Mouse (Mus musculus): ENCODE results near the gene Cnst. TPM values are rescaled to one million over a fixed set of nuclear protein-coding genes. Genes with fewer than 3 reads are reported as not detected.

Gene Cnst
- polyA plus RNA-seq, 1 experiment = 28.3 TPM

- Histone ChIP-seq H3K4me3 (ENCODE audit: control insufficient read depth, insufficient read depth, low read length) (peak overlapping the region; percentile 82), H3K27me3 (ENCODE audit: control insufficient read depth, insufficient read depth, low read length) (no peaks in the 10 kb centered on the region), H3K36me3 (ENCODE audit: control insufficient read depth, insufficient read depth, low read length) (no peaks in the 10 kb centered on the region), H3K4me1 (replicated peaks; ENCODE audit: control insufficient read depth, insufficient read depth, low read length) (peaks cover 2% of the 10 kb centered on the region; the same call in 1 of the 2 replicates), H3K27ac (ENCODE audit: control insufficient read depth, insufficient read depth, low read length) (peak overlapping the region; percentile 6)
- DNase-seq = peak; percentile 43
- under 1% methylated on average over 21 of the region's 21 CpGs for WGBS
- TF ChIP-seq POLR2A (IDR thresholded peaks at IDR 0.05; ENCODE audit: control insufficient read depth, extremely low read depth, insufficient read depth, low read length, poor library complexity) (no peak), CTCF (IDR thresholded peaks at IDR 0.05; ENCODE audit: borderline replicate concordance, control insufficient read depth, extremely low read depth, insufficient read depth, low read length, poor library complexity) (no peak)
These were observed 29.0 kb upstream of the Cnst start for GRCm38 (mm10) chr1:179516941-179517712.

- Histone ChIP-seq H3K4me1 (replicated peaks; ENCODE audit: control insufficient read depth, insufficient read depth, low read length) (peaks cover 2% of the 10 kb centered on the region; the same call in 1 of the 2 replicates), H3K4me3 (ENCODE audit: control insufficient read depth, insufficient read depth, low read length) (peak within 1 kb of the TSS; percentile 82), H3K36me3 (ENCODE audit: control insufficient read depth, insufficient read depth, low read length) (no peaks in the 10 kb centered on the region), H3K27me3 (ENCODE audit: control insufficient read depth, insufficient read depth, low read length) (no peaks in the 10 kb centered on the region), H3K27ac (ENCODE audit: control insufficient read depth, insufficient read depth, low read length) (peak within 1 kb of the TSS; percentile 6)
- peak; percentile 88 for DNase-seq
- TF ChIP-seq CTCF (IDR thresholded peaks at IDR 0.05; ENCODE audit: borderline replicate concordance, control insufficient read depth, extremely low read depth, insufficient read depth, low read length, poor library complexity) (peak; percentile 92), POLR2A (IDR thresholded peaks at IDR 0.05; ENCODE audit: control insufficient read depth, extremely low read depth, insufficient read depth, low read length, poor library complexity) (0 out of 2 replicates have a peak, but pooled peaks have one; percentile 29)
- 4% methylated on average over 39 of the region's 39 CpGs for WGBS
These were observed 28.3 kb upstream of the Cnst start, which contains the start of gene Smyd3 for GRCm38 (mm10) chr1:179517713-179518465. Gene Smyd3, minus strand, starts transcription at chr1:179518041.

GRCm38 (mm10) chr1:179519901-179520300 is 26.3 kb upstream of the Cnst start:
- no peak for TF ChIP-seq CTCF (IDR thresholded peaks at IDR 0.05; ENCODE audit: borderline replicate concordance, control insufficient read depth, extremely low read depth, insufficient read depth, low read length, poor library complexity)
- no peak for TF ChIP-seq POLR2A (IDR thresholded peaks at IDR 0.05; ENCODE audit: control insufficient read depth, extremely low read depth, insufficient read depth, low read length, poor library complexity)
- H3K4me3 ChIP-seq (ENCODE audit: control insufficient read depth, insufficient read depth, low read length) = no peak overlapping the region
- H3K36me3 ChIP-seq (ENCODE audit: control insufficient read depth, insufficient read depth, low read length) = no peaks in the 10 kb centered on the region
- no peak overlapping the region for H3K27ac ChIP-seq (ENCODE audit: control insufficient read depth, insufficient read depth, low read length)
- peaks cover 2% of the 10 kb centered on the region; the same call in 1 of the 2 replicates for H3K4me1 ChIP-seq (replicated peaks; ENCODE audit: control insufficient read depth, insufficient read depth, low read length)
- 37% methylated on average over 3 of the region's 3 CpGs for WGBS
- no peaks in the 10 kb centered on the region for H3K27me3 ChIP-seq (ENCODE audit: control insufficient read depth, insufficient read depth, low read length)
- peak; percentile 39 for DNase-seq

DNA sequence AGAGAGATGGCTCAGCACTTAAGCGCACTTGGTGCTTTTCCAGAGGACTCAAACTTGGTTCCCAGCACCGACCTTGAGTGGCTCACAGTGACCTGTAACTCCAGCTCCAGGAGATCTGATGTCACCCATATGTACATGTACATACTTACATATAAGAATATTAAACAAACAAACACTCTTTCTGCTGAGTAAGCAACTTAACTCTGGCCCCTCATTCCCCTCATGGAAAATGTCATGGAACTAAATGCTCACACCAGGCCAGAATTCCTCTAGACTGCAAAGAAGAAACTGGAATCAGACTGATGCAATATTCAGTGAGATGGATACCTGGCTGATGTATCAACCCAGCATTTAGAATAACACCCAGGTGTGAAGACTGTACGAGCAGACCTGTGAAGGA is 7.1 kb upstream of the Cnst start:
- H3K4me3 ChIP-seq (ENCODE audit: control insufficient read depth, insufficient read depth, low read length) = no peak overlapping the region
- H3K27me3 ChIP-seq (ENCODE audit: control insufficient read depth, insufficient read depth, low read length) = no peaks in the 10 kb centered on the region
- TF ChIP-seq CTCF (IDR thresholded peaks at IDR 0.05; ENCODE audit: borderline replicate concordance, control insufficient read depth, extremely low read depth, insufficient read depth, low read length, poor library complexity) = no peak
- no peak for TF ChIP-seq POLR2A (IDR thresholded peaks at IDR 0.05; ENCODE audit: control insufficient read depth, extremely low read depth, insufficient read depth, low read length, poor library complexity)
- no peak for DNase-seq
- peaks cover 20% of the 10 kb centered on the region; the same call in 1 of the 2 replicates for H3K36me3 ChIP-seq (ENCODE audit: control insufficient read depth, insufficient read depth, low read length)
- H3K27ac ChIP-seq (ENCODE audit: control insufficient read depth, insufficient read depth, low read length) = no peak overlapping the region
- WGBS = 98% methylated on average over 3 of the region's 3 CpGs
- no peaks in the 10 kb centered on the region for H3K4me1 ChIP-seq (replicated peaks; ENCODE audit: control insufficient read depth, insufficient read depth, low read length)

DNA sequence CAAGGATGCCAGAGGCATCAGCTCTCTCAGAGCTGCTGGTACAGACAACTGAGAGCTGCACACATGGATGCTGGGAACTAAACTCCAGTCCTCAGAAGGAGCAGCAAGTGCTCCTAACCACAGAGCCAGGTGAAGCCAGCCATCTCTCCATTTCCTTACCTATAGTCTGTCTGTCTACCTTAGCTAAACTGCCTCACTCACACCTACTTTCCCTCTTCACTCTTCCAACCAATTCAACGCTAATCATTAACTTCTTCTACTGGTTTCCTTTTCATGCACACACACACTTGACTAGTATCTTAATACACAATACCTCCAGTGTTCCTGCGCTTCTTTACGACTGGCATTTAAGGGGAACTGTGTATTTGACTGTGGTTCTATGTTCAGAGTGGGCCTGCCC is 6.3 kb upstream of the Cnst start:
- no peaks in the 10 kb centered on the region for H3K27me3 ChIP-seq (ENCODE audit: control insufficient read depth, insufficient read depth, low read length)
- 97% methylated on average over 3 of the region's 3 CpGs for WGBS
- H3K4me3 ChIP-seq (ENCODE audit: control insufficient read depth, insufficient read depth, low read length) = no peak overlapping the region
- DNase-seq = no peak
- H3K36me3 ChIP-seq (ENCODE audit: control insufficient read depth, insufficient read depth, low read length) = peaks cover 17% of the 10 kb centered on the region; the same call in 1 of the 2 replicates
- no peak for TF ChIP-seq CTCF (IDR thresholded peaks at IDR 0.05; ENCODE audit: borderline replicate concordance, control insufficient read depth, extremely low read depth, insufficient read depth, low read length, poor library complexity)
- no peak for TF ChIP-seq POLR2A (IDR thresholded peaks at IDR 0.05; ENCODE audit: control insufficient read depth, extremely low read depth, insufficient read depth, low read length, poor library complexity)
- no peaks in the 10 kb centered on the region for H3K4me1 ChIP-seq (replicated peaks; ENCODE audit: control insufficient read depth, insufficient read depth, low read length)
- no peak overlapping the region for H3K27ac ChIP-seq (ENCODE audit: control insufficient read depth, insufficient read depth, low read length)

DNA sequence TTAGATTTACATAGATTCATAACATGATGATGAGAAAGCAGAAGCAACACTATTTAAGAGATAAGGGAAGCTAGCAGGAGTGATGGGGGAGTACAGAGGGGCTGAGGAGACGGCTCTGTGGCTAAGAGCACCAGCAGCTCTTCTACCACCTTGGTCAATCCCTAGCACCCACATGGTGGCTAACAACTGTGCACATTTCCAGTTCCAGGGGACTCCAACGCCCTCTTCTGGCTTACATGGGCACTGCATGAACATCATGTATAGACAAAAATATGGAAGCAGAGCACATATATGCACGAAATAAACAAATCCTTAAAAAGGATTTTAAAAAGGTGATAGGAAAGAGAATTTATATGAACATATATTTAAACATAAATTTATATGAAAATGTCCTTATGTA is 4.7 kb upstream of the Cnst start:
- H3K36me3 ChIP-seq (ENCODE audit: control insufficient read depth, insufficient read depth, low read length) = peaks cover 17% of the 10 kb centered on the region; the same call in 1 of the 2 replicates
- H3K27ac ChIP-seq (ENCODE audit: control insufficient read depth, insufficient read depth, low read length) = no peak overlapping the region
- WGBS = 66% methylated on average over 3 of the region's 3 CpGs
- no peak for DNase-seq
- TF ChIP-seq CTCF (IDR thresholded peaks at IDR 0.05; ENCODE audit: borderline replicate concordance, control insufficient read depth, extremely low read depth, insufficient read depth, low read length, poor library complexity) (no peak), POLR2A (IDR thresholded peaks at IDR 0.05; ENCODE audit: control insufficient read depth, extremely low read depth, insufficient read depth, low read length, poor library complexity) (no peak)
- no peak overlapping the region for H3K4me3 ChIP-seq (ENCODE audit: control insufficient read depth, insufficient read depth, low read length)
- no peaks in the 10 kb centered on the region for H3K27me3 ChIP-seq (ENCODE audit: control insufficient read depth, insufficient read depth, low read length)
- H3K4me1 ChIP-seq (replicated peaks; ENCODE audit: control insufficient read depth, insufficient read depth, low read length) = peaks cover 2% of the 10 kb centered on the region; the same call in 1 of the 2 replicates

Data from thymus, adult 2 months (tissue).